Mouse (Mus musculus): ENCODE results near the gene Esrrg. TPM values are rescaled to one million over a fixed set of nuclear protein-coding genes. Genes with fewer than 3 reads are reported as not detected.

The Esrrg gene
- total and polyA plus RNA-seq, 3 experiments: not detected

DNA sequence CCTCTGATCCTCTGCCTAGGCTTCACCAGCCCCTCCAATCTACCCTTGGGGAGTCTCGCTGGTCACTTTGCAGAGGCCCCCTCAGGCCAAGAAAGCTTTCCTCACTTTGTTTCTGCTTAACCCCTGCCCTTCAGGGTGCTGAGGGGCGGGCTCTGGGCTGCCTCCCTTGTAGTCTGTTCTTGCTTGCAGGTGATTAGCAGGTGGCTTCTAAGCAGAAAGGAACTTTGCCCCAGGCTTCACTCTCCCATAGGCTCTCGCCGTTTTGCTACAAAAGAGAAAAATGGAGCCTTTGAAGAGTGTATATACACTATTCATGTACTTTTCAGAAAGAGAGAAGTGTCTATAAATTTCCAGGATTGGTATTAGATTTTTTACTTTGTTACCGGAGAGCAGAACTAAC is 195.0 kb downstream of the Esrrg start:
- Histone ChIP-seq H3K4me2 (ENCODE audit: insufficient read depth, low read depth, poor library complexity, severe bottlenecking) (no peak overlapping the region), H3K4me1 (ENCODE audit: control insufficient read depth in 1 of 2, insufficient read depth in 2 of 2) (no peaks in the 10 kb centered on the region), H3K36me3 (replicated peaks in 1 of 2; ENCODE audit: control insufficient read depth in 1 of 2, insufficient read depth in 1 of 2, low read length in 1 of 2) (no peaks in the 10 kb centered on the region), H3K9me3 (replicated peaks; ENCODE audit: low read length) (peaks cover 83% of the 10 kb centered on the region), H3K27me3 (replicated peaks) (no peaks in the 10 kb centered on the region), H3K9ac (ENCODE audit: insufficient read depth, low read depth) (no peak overlapping the region), H3K4me3 (replicated peaks in 1 of 3; ENCODE audit: low read depth in 2 of 3, low read length in 2 of 3, poor library complexity in 1 of 3) (no peak overlapping the region), H3K79me2 (replicated peaks; ENCODE audit: control insufficient read depth, extremely low read depth, insufficient read depth, poor library complexity, severe bottlenecking) (no peaks in the 10 kb centered on the region), H3K27ac (ENCODE audit: insufficient read depth, low read depth) (no peak overlapping the region)
- dilution Hi-C loops (cut with MboI; ENCODE audit: extremely low pct_ligation_motif_present, extremely low pct_unique_long_range_greater_than_20kb, low sequenced_read_pairs): no loop called here
- in situ Hi-C loops (cut with MboI; ENCODE audit: low pct_ligation_motif_present, low pct_unique_long_range_greater_than_20kb, low sequenced_read_pairs): no loop called here
- TF ChIP-seq TCF12 (IDR thresholded peaks at IDR 0.05; ENCODE audit: low read depth, low read length) (no peak), GABPA (IDR thresholded peaks at IDR 0.05; ENCODE audit: insufficient replicate concordance, low read depth, low read length) (no peak), MEF2A (IDR thresholded peaks at IDR 0.05; ENCODE audit: borderline replicate concordance, low read depth, low read length) (no peak), ZMIZ1 (IDR thresholded peaks at IDR 0.05; ENCODE audit: low read depth, low read length) (no peak), USF2 (conservative IDR thresholded peaks at IDR 0.05; ENCODE audit: low read depth, low read length) (no peak), USF1 (IDR thresholded peaks at IDR 0.05; ENCODE audit: low read depth, low read length) (no peak), SMC3 (IDR thresholded peaks at IDR 0.05; ENCODE audit: low read depth, low read length) (no peak), ZC3H11A (IDR thresholded peaks at IDR 0.05; ENCODE audit: low read depth, low read length) (no peak), MAX (IDR thresholded peaks at IDR 0.05; ENCODE audit: low read length) (no peak), UBTF (IDR thresholded peaks at IDR 0.05; ENCODE audit: low read depth, low read length) (no peak)
- DNase-seq (ENCODE audit: extremely low read depth): no peak

DNA sequence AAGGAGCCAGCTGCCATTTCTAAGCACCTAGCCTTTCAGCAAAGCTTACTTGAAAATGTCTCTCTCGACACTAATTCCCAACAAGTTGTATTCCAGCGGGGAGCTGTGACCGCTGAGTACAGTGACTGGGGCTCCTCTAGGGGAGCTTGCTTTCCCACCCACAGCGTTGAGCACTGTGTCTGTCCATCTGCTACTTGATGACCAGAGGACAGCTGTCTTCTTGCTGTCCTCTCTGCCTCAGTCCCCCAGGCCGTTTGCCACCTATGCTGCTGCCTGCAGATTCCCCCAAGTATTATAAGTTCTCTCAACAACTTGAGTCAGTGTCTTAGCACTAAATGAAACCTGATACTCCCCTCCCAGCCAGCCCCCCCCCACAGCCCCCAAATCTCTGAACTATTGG is 195.4 kb downstream of the Esrrg start:
- H3K4me2 ChIP-seq (ENCODE audit: insufficient read depth, low read depth, poor library complexity, severe bottlenecking): no peak overlapping the region
- no peaks in the 10 kb centered on the region for H3K27me3 ChIP-seq (replicated peaks)
- in situ Hi-C loops (cut with MboI; ENCODE audit: low pct_ligation_motif_present, low pct_unique_long_range_greater_than_20kb, low sequenced_read_pairs) (no loop called here), dilution Hi-C loops (cut with MboI; ENCODE audit: extremely low pct_ligation_motif_present, extremely low pct_unique_long_range_greater_than_20kb, low sequenced_read_pairs) (no loop called here)
- no peak for DNase-seq (ENCODE audit: extremely low read depth)
- no peak overlapping the region for H3K4me3 ChIP-seq (replicated peaks in 1 of 3; ENCODE audit: low read depth in 2 of 3, low read length in 2 of 3, poor library complexity in 1 of 3)
- no peak for TF ChIP-seq MAX (IDR thresholded peaks at IDR 0.05; ENCODE audit: low read length)
- TF ChIP-seq ETS1 (conservative IDR thresholded peaks at IDR 0.05; ENCODE audit: low read depth, low read length): no peak
- TF ChIP-seq CHD1 (IDR thresholded peaks at IDR 0.05; ENCODE audit: low read depth, low read length): no peak
- no peak for TF ChIP-seq MAFK (IDR thresholded peaks at IDR 0.05; ENCODE audit: insufficient replicate concordance, low read length)
- no peak for TF ChIP-seq TBP (conservative IDR thresholded peaks at IDR 0.05; ENCODE audit: low read depth, low read length)
- no peak for TF ChIP-seq IRF4 (IDR thresholded peaks at IDR 0.05; ENCODE audit: low read depth, low read length)
- TF ChIP-seq RAD21 (IDR thresholded peaks at IDR 0.05; ENCODE audit: low read depth, low read length): no peak
- no peaks in the 10 kb centered on the region for H3K79me2 ChIP-seq (replicated peaks; ENCODE audit: control insufficient read depth, extremely low read depth, insufficient read depth, poor library complexity, severe bottlenecking)
- H3K36me3 ChIP-seq (replicated peaks in 1 of 2; ENCODE audit: control insufficient read depth in 1 of 2, insufficient read depth in 1 of 2, low read length in 1 of 2): no peaks in the 10 kb centered on the region
- H3K27ac ChIP-seq (ENCODE audit: insufficient read depth, low read depth): no peak overlapping the region
- H3K9ac ChIP-seq (ENCODE audit: insufficient read depth, low read depth): no peak overlapping the region
- H3K4me1 ChIP-seq (ENCODE audit: control insufficient read depth in 1 of 2, insufficient read depth in 2 of 2): no peaks in the 10 kb centered on the region
- H3K9me3 ChIP-seq (replicated peaks; ENCODE audit: low read length): peaks cover 85% of the 10 kb centered on the region
